Mouse (Mus musculus): ENCODE measurements around the gene Smoc1.

GRCm38 (mm10) chr12:81088131-81088530 is 61.5 kb downstream of the Smoc1 start:
- TF ChIP-seq MAX (IDR thresholded peaks at IDR 0.05; ENCODE audit: low read depth) (no peak), USF1 (IDR thresholded peaks at IDR 0.05; ENCODE audit: low read depth) (no peak), E2F4 (IDR thresholded peaks at IDR 0.05; ENCODE audit: insufficient read depth) (no peak), POLR2AphosphoS2 (IDR thresholded peaks at IDR 0.05; ENCODE audit: insufficient read length, low read depth) (no peak), TCF12 (IDR thresholded peaks at IDR 0.05; ENCODE audit: insufficient read depth, poor library complexity, severe bottlenecking) (no peak), POLR2A (IDR thresholded peaks at IDR 0.05; ENCODE audit: insufficient read length, low read depth) (no peak)
